Mouse (Mus musculus) T-helper 2 cell (primary cell): ENCODE measurements around the gene Anp32a.

Experiments
- in situ Hi-C: fragments of 300-600 bp; cut with MboI, MseI; formaldehyde crosslinking; loops from one replicate; pipeline ENCODE4 v1.15.1; 2025; ENCODE audit warnings: high pct_unique_total_duplicates

Gene Anp32a

GRCm38 (mm10) chr9:62341123-62341486 is at the start of gene Anp32a:
Gene Anp32a (plus strand): TSS chr9:62341293.
- in situ Hi-C loops = loop anchor here (25.0 kb wide), 2 partner anchors 679 to 979 kb away; partner anchors contain the start of gene Tle3

- in situ Hi-C loops = loop anchor here (5.0 kb wide), 1 partner anchor 92 kb away; no protein-coding TSS in a partner anchor
These were observed 45.9 kb upstream of the Anp32a start for GRCm38 (mm10) chr9:62295006-62295698.

GRCm38 (mm10) chr9:62296891-62297290 is 44.2 kb upstream of the Anp32a start:
- in situ Hi-C loops = loop anchor here (5.0 kb wide), 1 partner anchor 90 kb away; no protein-coding TSS in a partner anchor

- in situ Hi-C loops = no loop called here
These were observed 25.5 kb upstream of the Anp32a start for GRCm38 (mm10) chr9:62315556-62315955.

GRCm38 (mm10) chr9:62318729-62319128 is 22.4 kb upstream of the Anp32a start:
- in situ Hi-C loops = no loop called here

GRCm38 (mm10) chr9:62323816-62324215 is 17.3 kb upstream of the Anp32a start:
- in situ Hi-C loops = no loop called here

GRCm38 (mm10) chr9:62325965-62326364 is 15.1 kb upstream of the Anp32a start:
- in situ Hi-C loops = loop anchor here (25.0 kb wide), 2 partner anchors 664 to 964 kb away; partner anchors contain the start of gene Tle3

- in situ Hi-C loops = loop anchor here (25.0 kb wide), 2 partner anchors 672 to 972 kb away; partner anchors contain the start of gene Tle3
These were observed 6.7 kb upstream of the Anp32a start for GRCm38 (mm10) chr9:62334298-62334825.

GRCm38 (mm10) chr9:62335396-62335795 is 5.7 kb upstream of the Anp32a start:
- in situ Hi-C loops = loop anchor here (25.0 kb wide), 2 partner anchors 673 to 973 kb away; partner anchors contain the start of gene Tle3

- in situ Hi-C loops = loop anchor here (25.0 kb wide), 2 partner anchors 676 to 976 kb away; partner anchors contain the start of gene Tle3
These were observed 3.0 kb upstream of the Anp32a start for GRCm38 (mm10) chr9:62337924-62338635.

GRCm38 (mm10) chr9:62338636-62339191 is 2.4 kb upstream of the Anp32a start:
- in situ Hi-C loops = loop anchor here (25.0 kb wide), 2 partner anchors 676 to 976 kb away; partner anchors contain the start of gene Tle3

- in situ Hi-C loops = loop anchor here (25.0 kb wide), 2 partner anchors 678 to 978 kb away; partner anchors contain the start of gene Tle3
These were observed 581 bp upstream of the Anp32a start for GRCm38 (mm10) chr9:62340301-62341122.

GRCm38 (mm10) chr9:62341701-62342440 is 778 bp downstream of the Anp32a start:
- in situ Hi-C loops = loop anchor here (25.0 kb wide), 2 partner anchors 680 to 980 kb away; partner anchors contain the start of gene Tle3

- in situ Hi-C loops = loop anchor here (25.0 kb wide), 2 partner anchors 680 to 980 kb away; partner anchors contain the start of gene Tle3
These were observed 1.5 kb downstream of the Anp32a start for GRCm38 (mm10) chr9:62342441-62343191.

GRCm38 (mm10) chr9:62343192-62343903 is 2.3 kb downstream of the Anp32a start:
- in situ Hi-C loops = loop anchor here (25.0 kb wide), 2 partner anchors 681 to 981 kb away; partner anchors contain the start of gene Tle3

- in situ Hi-C loops = loop anchor here (25.0 kb wide), 2 partner anchors 682 to 982 kb away; partner anchors contain the start of gene Tle3
These were observed 2.9 kb downstream of the Anp32a start for GRCm38 (mm10) chr9:62343904-62344491.

GRCm38 (mm10) chr9:62344545-62344944 is 3.5 kb downstream of the Anp32a start:
- in situ Hi-C loops = loop anchor here (25.0 kb wide), 2 partner anchors 682 to 982 kb away; partner anchors contain the start of gene Tle3

GRCm38 (mm10) chr9:62345081-62345481 is 4.0 kb downstream of the Anp32a start:
- in situ Hi-C loops = loop anchor here (25.0 kb wide), 2 partner anchors 683 to 983 kb away; partner anchors contain the start of gene Tle3
